Mouse (Mus musculus) brown adipose tissue, adult 24 weeks (tissue): ENCODE data around the gene Fbxo39. TPM values are rescaled to one million over a fixed set of nuclear protein-coding genes. Genes with fewer than 3 reads are reported as not detected.

Experiments used
- H3K27ac ChIP-seq: fragments of 200-500 bp; replicated peaks from 2 replicates; pipeline ENCODE4 v1.5.1; 2012; ENCODE audit warnings: low read depth, mild to moderate bottlenecking, low read length
- H3K4me1 ChIP-seq: fragments of 200-500 bp; 2 replicates; pipeline ENCODE4 v1.6.1; 2012; ENCODE audit warnings: low read length, mixed read lengths; ENCODE audit not compliant: control insufficient read depth, insufficient read depth, insufficient read length
- H3K4me3 ChIP-seq: fragments of 200-500 bp; 2 replicates; pipeline ENCODE4 v1.5.1; 2012; ENCODE audit warnings: low read depth, mild to moderate bottlenecking, low read length, moderate library complexity; ENCODE audit not compliant: insufficient read depth
- polyA plus RNA-seq: library from polyadenylated mRNA; stranded (reverse); fragments of >200 nt; gene quantifications from 2 replicates; pipeline ENCODE4 v1.2.4, GENCODE M21; 2012; ENCODE audit not compliant: missing spikeins, insufficient read depth, insufficient read length

Gene Fbxo39
- polyA plus RNA-seq, 1 experiment = not detected

DNA sequence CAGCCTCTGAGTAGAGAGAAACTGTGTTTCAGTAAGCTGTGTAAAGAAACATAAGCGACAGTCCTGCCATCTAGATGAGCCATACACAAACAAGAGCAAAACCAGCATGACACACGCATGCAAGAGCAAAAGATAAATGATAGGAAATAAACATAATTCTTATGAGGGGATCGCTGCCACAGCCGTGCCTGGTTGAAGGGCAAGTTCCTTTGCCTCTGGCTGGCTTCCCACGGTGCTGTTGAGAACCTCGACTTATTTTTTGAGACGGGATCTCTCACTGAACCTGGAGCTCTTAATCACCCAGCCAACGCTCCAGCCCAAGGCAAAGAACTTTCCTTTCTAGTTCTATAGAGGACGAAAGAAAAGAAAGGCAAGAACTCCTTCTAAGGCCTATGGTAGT is 51.9 kb downstream of the Fbxo39 start:
- Histone ChIP-seq H3K4me3 (no peak overlapping the region), H3K27ac (no peak overlapping the region), H3K4me1 (no peaks in the 10 kb centered on the region; the same call in 1 of the 2 replicates)

GRCm38 (mm10) chr11:72367934-72368674 is 53.9 kb downstream of the Fbxo39 start:
- Histone ChIP-seq H3K4me1 (no peaks in the 10 kb centered on the region), H3K4me3 (no peak overlapping the region), H3K27ac (no peak overlapping the region)

Other genes with a start within 250 kb of the Fbxo39 start
- 0.20 and 0.46 TPM in 2 replicates for gene Pitpnm3, start 178.7 kb upstream of the Fbxo39 start, polyA plus RNA-seq
- gene Gm43951, start 107.6 kb upstream of the Fbxo39 start, polyA plus RNA-seq = not detected in 2 replicates
- 1.5 and 2.2 TPM in 2 replicates for gene 4933427D14Rik, start 107.0 kb upstream of the Fbxo39 start, polyA plus RNA-seq
- 114 and 144 TPM in 2 replicates for gene Txndc17, start 106.9 kb upstream of the Fbxo39 start, polyA plus RNA-seq
- 16.0 and 16.1 TPM in 2 replicates for gene Med31, start 98.9 kb upstream of the Fbxo39 start, polyA plus RNA-seq
- not detected in 2 replicates for gene Slc13a5, start 47.2 kb upstream of the Fbxo39 start, polyA plus RNA-seq
- gene Xaf1, start 12.8 kb upstream of the Fbxo39 start, polyA plus RNA-seq = 12.7 and 17.7 TPM in 2 replicates
- not detected in 2 replicates for gene Tekt1, start 48.0 kb downstream of the Fbxo39 start, polyA plus RNA-seq
- gene Smtnl2, start 97.3 kb downstream of the Fbxo39 start, polyA plus RNA-seq = 8.2 and 14.4 TPM in 2 replicates
- gene Ggt6, start 121.1 kb downstream of the Fbxo39 start, polyA plus RNA-seq = 0.99 TPM in 1 of 2 replicates, not detected in the other
- gene Mybbp1a, start 126.9 kb downstream of the Fbxo39 start, polyA plus RNA-seq = 23.2 and 24.3 TPM in 2 replicates
- gene Spns2, start 175.5 kb downstream of the Fbxo39 start, polyA plus RNA-seq = 3.2 and 3.5 TPM in 2 replicates
- not detected in 2 replicates for gene Spns3, start 236.1 kb downstream of the Fbxo39 start, polyA plus RNA-seq